Mouse (Mus musculus): ENCODE results near the gene Kcnq1. TPM values are rescaled to one million over a fixed set of nuclear protein-coding genes. Genes with fewer than 3 reads are reported as not detected.

The Kcnq1 gene
- polyA plus RNA-seq, 1 experiment = 41.8 TPM

- H3K4me3 ChIP-seq (ENCODE audit: low read depth, low read length) = no peak overlapping the region
- TF ChIP-seq POLR2A (IDR thresholded peaks at IDR 0.05; ENCODE audit: low read depth, low read length) = no peak
- TF ChIP-seq CTCF (IDR thresholded peaks at IDR 0.05; ENCODE audit: extremely low read depth, insufficient read length, insufficient replicate concordance, low read depth, low read length) = no peak
- WGBS = 52% methylated on average over 7 of the region's 7 CpGs
- peaks cover 2% of the 10 kb centered on the region; the same call in 1 of the 2 replicates for H3K4me1 ChIP-seq (ENCODE audit: control insufficient read depth, insufficient read depth, insufficient read length, low read length)
- H3K27ac ChIP-seq (ENCODE audit: insufficient read depth, low read depth, low read length) = no peak overlapping the region
- peaks cover 10% of the 10 kb centered on the region for H3K27me3 ChIP-seq (ENCODE audit: control insufficient read depth, insufficient read depth, low read length)
- no peaks in the 10 kb centered on the region for H3K36me3 ChIP-seq (ENCODE audit: control insufficient read depth, insufficient read depth, low read length)
Measured at GRCm38 (mm10) chr7:143433331-143433730, 327.2 kb downstream of the Kcnq1 start.

- 32% methylated on average over 18 of the region's 18 CpGs for WGBS
- H3K27ac ChIP-seq (ENCODE audit: insufficient read depth, low read depth, low read length) = no peak overlapping the region
- peaks cover 18% of the 10 kb centered on the region for H3K27me3 ChIP-seq (ENCODE audit: control insufficient read depth, insufficient read depth, low read length)
- TF ChIP-seq CTCF (IDR thresholded peaks at IDR 0.05; ENCODE audit: extremely low read depth, insufficient read length, insufficient replicate concordance, low read depth, low read length) = no peak
- no peak for TF ChIP-seq POLR2A (IDR thresholded peaks at IDR 0.05; ENCODE audit: low read depth, low read length)
- peak overlapping the region; percentile 46; the same call in 1 of the 2 replicates for H3K4me3 ChIP-seq (ENCODE audit: low read depth, low read length)
- H3K36me3 ChIP-seq (ENCODE audit: control insufficient read depth, insufficient read depth, low read length) = no peaks in the 10 kb centered on the region
- H3K4me1 ChIP-seq (ENCODE audit: control insufficient read depth, insufficient read depth, insufficient read length, low read length) = peaks cover 2% of the 10 kb centered on the region; the same call in 1 of the 2 replicates
Measured at GRCm38 (mm10) chr7:143437231-143437893, 331.2 kb downstream of the Kcnq1 start.

- H3K4me1 ChIP-seq (ENCODE audit: control insufficient read depth, insufficient read depth, insufficient read length, low read length) = peaks cover 2% of the 10 kb centered on the region; the same call in 1 of the 2 replicates
- peaks cover 18% of the 10 kb centered on the region for H3K27me3 ChIP-seq (ENCODE audit: control insufficient read depth, insufficient read depth, low read length)
- TF ChIP-seq POLR2A (IDR thresholded peaks at IDR 0.05; ENCODE audit: low read depth, low read length) (no peak), CTCF (IDR thresholded peaks at IDR 0.05; ENCODE audit: extremely low read depth, insufficient read length, insufficient replicate concordance, low read depth, low read length) (no peak)
- H3K27ac ChIP-seq (ENCODE audit: insufficient read depth, low read depth, low read length) = no peak overlapping the region
- WGBS = 6% methylated on average over 59 of the region's 63 CpGs
- H3K36me3 ChIP-seq (ENCODE audit: control insufficient read depth, insufficient read depth, low read length) = no peaks in the 10 kb centered on the region
- H3K4me3 ChIP-seq (ENCODE audit: low read depth, low read length) = peak overlapping the region; percentile 46
Measured at GRCm38 (mm10) chr7:143437894-143438581, 331.9 kb downstream of the Kcnq1 start.

GRCm38 (mm10) chr7:143438965-143439364 lies 332.8 kb downstream of the Kcnq1 start:
- WGBS = 80% methylated on average over 1 of the region's 1 CpGs
- Histone ChIP-seq H3K36me3 (ENCODE audit: control insufficient read depth, insufficient read depth, low read length) (no peaks in the 10 kb centered on the region), H3K27ac (ENCODE audit: insufficient read depth, low read depth, low read length) (no peak overlapping the region), H3K4me1 (ENCODE audit: control insufficient read depth, insufficient read depth, insufficient read length, low read length) (peaks cover 2% of the 10 kb centered on the region; the same call in 1 of the 2 replicates), H3K4me3 (ENCODE audit: low read depth, low read length) (no peak overlapping the region), H3K27me3 (ENCODE audit: control insufficient read depth, insufficient read depth, low read length) (peaks cover 18% of the 10 kb centered on the region)
- TF ChIP-seq CTCF (IDR thresholded peaks at IDR 0.05; ENCODE audit: extremely low read depth, insufficient read length, insufficient replicate concordance, low read depth, low read length) = no peak
- TF ChIP-seq POLR2A (IDR thresholded peaks at IDR 0.05; ENCODE audit: low read depth, low read length) = no peak

GRCm38 (mm10) chr7:143444580-143444954 lies 338.4 kb downstream of the Kcnq1 start:
- H3K27me3 ChIP-seq (ENCODE audit: control insufficient read depth, insufficient read depth, low read length) = peaks cover 28% of the 10 kb centered on the region
- no peaks in the 10 kb centered on the region for H3K36me3 ChIP-seq (ENCODE audit: control insufficient read depth, insufficient read depth, low read length)
- WGBS = 62% methylated on average over 8 of the region's 8 CpGs
- H3K4me1 ChIP-seq (ENCODE audit: control insufficient read depth, insufficient read depth, insufficient read length, low read length) = peaks cover 4% of the 10 kb centered on the region; the same call in 1 of the 2 replicates
- TF ChIP-seq POLR2A (IDR thresholded peaks at IDR 0.05; ENCODE audit: low read depth, low read length) = no peak
- no peak for TF ChIP-seq CTCF (IDR thresholded peaks at IDR 0.05; ENCODE audit: extremely low read depth, insufficient read length, insufficient replicate concordance, low read depth, low read length)
- H3K27ac ChIP-seq (ENCODE audit: insufficient read depth, low read depth, low read length) = no peak overlapping the region
- no peak overlapping the region for H3K4me3 ChIP-seq (ENCODE audit: low read depth, low read length)

- Histone ChIP-seq H3K4me3 (ENCODE audit: low read depth, low read length) (peak overlapping the region; percentile 33; the same call in 1 of the 2 replicates), H3K27me3 (ENCODE audit: control insufficient read depth, insufficient read depth, low read length) (peaks cover 28% of the 10 kb centered on the region), H3K36me3 (ENCODE audit: control insufficient read depth, insufficient read depth, low read length) (no peaks in the 10 kb centered on the region), H3K27ac (ENCODE audit: insufficient read depth, low read depth, low read length) (no peak overlapping the region), H3K4me1 (ENCODE audit: control insufficient read depth, insufficient read depth, insufficient read length, low read length) (peaks cover 4% of the 10 kb centered on the region; the same call in 1 of the 2 replicates)
- WGBS = 9% methylated on average over 55 of the region's 55 CpGs
- no peak for TF ChIP-seq CTCF (IDR thresholded peaks at IDR 0.05; ENCODE audit: extremely low read depth, insufficient read length, insufficient replicate concordance, low read depth, low read length)
- TF ChIP-seq POLR2A (IDR thresholded peaks at IDR 0.05; ENCODE audit: low read depth, low read length) = no peak
Measured at GRCm38 (mm10) chr7:143444955-143445648, 338.9 kb downstream of the Kcnq1 start.
